Mouse (Mus musculus): ENCODE measurements around the gene Zbtb8a.

- TF ChIP-seq CTCF (IDR thresholded peaks at IDR 0.05; ENCODE audit: low read depth, low read length) (no peak), POLR2A (IDR thresholded peaks at IDR 0.05; ENCODE audit: insufficient read depth, low read length) (no peak)
Observed at GRCm38 (mm10) chr4:129342705-129343104, 35.2 kb downstream of the Zbtb8a start.
